8 mouse cellular contexts compared by ENCODE assay signal in the genomic region with DNA sequence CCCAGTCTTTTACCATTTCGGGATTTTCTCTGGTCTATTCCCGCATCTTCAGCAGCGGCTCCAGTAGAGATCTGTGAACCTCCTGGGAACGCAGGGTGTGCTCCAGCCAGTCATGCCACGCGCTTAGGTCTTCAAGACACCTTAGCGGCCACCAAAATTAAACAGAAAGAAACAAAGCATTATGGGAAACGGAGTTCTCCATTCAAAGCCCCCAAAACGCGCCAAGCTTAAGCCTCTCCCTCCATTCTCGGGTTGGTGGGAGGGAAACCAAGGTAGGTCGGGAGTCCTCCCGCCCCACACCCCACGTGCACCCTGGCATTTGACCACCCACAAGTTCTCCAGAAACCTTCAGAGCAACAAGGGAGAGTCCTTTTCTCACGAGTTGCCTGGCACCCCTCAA. TPM values are rescaled to one million over a fixed set of nuclear protein-coding genes. Genes with fewer than 3 reads are reported as not detected.
DNase-seq lines count a peak whose midpoint lies in the region; ATAC-seq and TF ChIP-seq lines count a peak whose summit lies in the region.

No protein-coding gene starts in this region.

- no peak for TF ChIP-seq CTCF in left cerebral cortex, adult 2 months (IDR thresholded peaks at IDR 0.05)

- no peaks in the 10 kb centered on the region for H3K9me3 ChIP-seq in embryonic facial prominence, embryonic 11.5 days (replicated peaks; ENCODE audit: control insufficient read depth, low read length)
- no peaks in the 10 kb centered on the region for H3K9me3 ChIP-seq in limb, embryonic 11.5 days (ENCODE audit: control insufficient read depth, low read length)

- H3K4me1 ChIP-seq in embryonic facial prominence, embryonic 11.5 days (ENCODE audit: control insufficient read depth, insufficient read depth, low read length) = no peaks in the 10 kb centered on the region
- H3K4me1 ChIP-seq in limb, embryonic 11.5 days (ENCODE audit: control insufficient read depth, insufficient read depth, low read length) = no peaks in the 10 kb centered on the region

- peak overlapping the region; percentile 62 for H3K4me2 ChIP-seq in embryonic facial prominence, embryonic 11.5 days (ENCODE audit: low read depth, low read length)
- H3K4me2 ChIP-seq in limb, embryonic 11.5 days (ENCODE audit: low read depth, severe bottlenecking) = peak overlapping the region; percentile 85

- no peaks in the 10 kb centered on the region for H3K27me3 ChIP-seq in embryonic facial prominence, embryonic 11.5 days (ENCODE audit: control insufficient read depth, insufficient read depth, low read length)
- H3K27me3 ChIP-seq in limb, embryonic 11.5 days (ENCODE audit: control insufficient read depth, insufficient read depth, low read length) = no peaks in the 10 kb centered on the region; the same call in 1 of the 2 replicates
- H3K27me3 ChIP-seq in splenic B cell, adult 2 months (ENCODE audit: control insufficient read depth, insufficient read depth, low read length, poor library complexity, severe bottlenecking) = no peaks in the 10 kb centered on the region

- DNase-seq in left cerebral cortex, adult 2 months (ENCODE audit: extremely low spot score in 1 of 2, low spot score in 2 of 2) = no peak
- DNase-seq in left cerebral cortex, adult 18-20 months (ENCODE audit: low spot score in 2 of 2) = no peak
- DNase-seq in embryonic facial prominence, embryonic 11.5 days (ENCODE audit: low spot score) = peak; percentile 48
- peak; percentile 38 for DNase-seq in limb, embryonic 11.5 days (ENCODE audit: low spot score)
- DNase-seq in splenic B cell, adult 2 months (ENCODE audit: low read depth, low spot score) = peak; percentile 24
- no peak for DNase-seq in layer of hippocampus, adult 11-12 months (ENCODE audit: low spot score)

- H3K4me3 ChIP-seq in left cerebral cortex, adult 2 months = peak overlapping the region; percentile 36
- H3K4me3 ChIP-seq in embryonic facial prominence, embryonic 11.5 days (ENCODE audit: low read depth, low read length) = peak overlapping the region; percentile 41
- H3K4me3 ChIP-seq in limb, embryonic 11.5 days (ENCODE audit: low read depth, low read length) = peak overlapping the region; percentile 36

- intact Hi-C loops in left cerebral cortex, adult 2 months (cut with DNase I) = no loop called here

- no peaks in the 10 kb centered on the region for H3K36me3 ChIP-seq in embryonic facial prominence, embryonic 11.5 days (replicated peaks; ENCODE audit: control insufficient read depth, insufficient read depth, low read depth, low read length)
- H3K36me3 ChIP-seq in limb, embryonic 11.5 days (ENCODE audit: control insufficient read depth, insufficient read depth, low read length) = no peaks in the 10 kb centered on the region
- H3K36me3 ChIP-seq in splenic B cell, adult 2 months (ENCODE audit: control insufficient read depth, insufficient read depth, low read length, poor library complexity, severe bottlenecking) = no peaks in the 10 kb centered on the region

- no peak overlapping the region for H3K27ac ChIP-seq in left cerebral cortex, adult 2 months
- H3K27ac ChIP-seq in embryonic facial prominence, embryonic 11.5 days (replicated peaks; ENCODE audit: low read depth, low read length) = no peak overlapping the region
- H3K27ac ChIP-seq in limb, embryonic 11.5 days (replicated peaks; ENCODE audit: low read depth, low read length) = no peak overlapping the region

- peak overlapping the region; percentile 2; the same call in 1 of the 2 replicates for H3K9ac ChIP-seq in embryonic facial prominence, embryonic 11.5 days (replicated peaks; ENCODE audit: low read length)
- 0 out of 2 replicates have a peak overlapping the region, but pooled peaks have one; percentile 34 for H3K9ac ChIP-seq in limb, embryonic 11.5 days (ENCODE audit: low read length)

- ATAC-seq in embryonic facial prominence, embryonic 11.5 days (replicated peaks; ENCODE audit: insufficient number of reproducible peaks, low FRiP score, low TSS enrichment, low read depth) = no peak
- ATAC-seq in limb, embryonic 11.5 days (ENCODE audit: insufficient number of reproducible peaks, low FRiP score, low TSS enrichment, low read depth) = no peak
- ATAC-seq in megakaryocyte-erythroid progenitor cell, adult 5-6 weeks (replicated peaks; ENCODE audit: low FRiP score, low TSS enrichment, poor library complexity, severe bottlenecking) = no peak
- ATAC-seq in activated CD4-positive, CD25-positive, alpha-beta regulatory T cell, adult 4 months = no peak

- 15% methylated on average over 15 of the region's 15 CpGs for WGBS in embryonic facial prominence, embryonic 11.5 days
- WGBS in limb, embryonic 11.5 days = 11% methylated on average over 15 of the region's 15 CpGs

RNA-seq across cellular contexts. Expression of a gene that starts 47.2 kb away (rescaled TPM):
- 1 to 10 TPM; 2.5 to 3.4 TPM for total RNA-seq in left cerebral cortex, adult 2 months (2021)
- total RNA-seq in left cerebral cortex, adult 18-20 months (2021) = 1 to 10 TPM; 1.7 to 3.3 TPM
- polyA plus RNA-seq in embryonic facial prominence, embryonic 11.5 days (2014; fragmentation: Nextera tagmentation; extraction: Ambion mirVana) = 2.2 and 3.1 TPM in 2 replicates
- polyA plus RNA-seq in limb, embryonic 11.5 days (2014; fragmentation: Nextera tagmentation; extraction: Ambion mirVana) = 1.8 and 2.0 TPM in 2 replicates
- not detected in 2 replicates for total RNA-seq in megakaryocyte-erythroid progenitor cell, adult 5-6 weeks (2014; fragmentation: Nextera tagmentation)
- 0.30 TPM in 1 of 2 replicates, not detected in the other for total RNA-seq in megakaryocyte-erythroid progenitor cell, adult 5-6 weeks (2017)
- polyA plus RNA-seq in activated CD4-positive, CD25-positive, alpha-beta regulatory T cell, adult 4 months (2017; shearing (Covaris generic)) = not detected

Comparison
In these comparisons a context has a peak if more than half of its experiments do, and no peak if none do; other contexts are left out.
1. DNase-seq: peak in embryonic facial prominence, embryonic 11.5 days (single experiment), limb, embryonic 11.5 days (single experiment) and splenic B cell, adult 2 months (single experiment); none in left cerebral cortex, adult 2 months (0 of 2), left cerebral cortex, adult 18-20 months (0 of 2) and layer of hippocampus, adult 11-12 months (single experiment).
2. Peak in every context shown above with its lines, with median percentiles within 50 percentile points of each other: H3K4me3 ChIP-seq.